Mouse (Mus musculus): ENCODE measurements at regions not wholly inside any gene's neighbourhood (a gene's known extent, or its start where the extent isn't known, plus 50 kb on each side); places are given as distances from the start of the nearest gene placed in this dataset.
"Not testable (repeated sequence)": the region's sequence is repeated elsewhere in the genome, so short reads cannot be mapped to it uniquely, and the experiment has no call there.

- no peaks in the 10 kb centered on the region for H3K27me3 ChIP-seq (ENCODE audit: control insufficient read depth, insufficient read depth, insufficient read length)
- no peaks in the 10 kb centered on the region for H3K36me3 ChIP-seq (ENCODE audit: control insufficient read depth, insufficient read depth)
- no peaks in the 10 kb centered on the region for H3K79me3 ChIP-seq (ENCODE audit: low read depth)
- no peak overlapping the region for H3K4me3 ChIP-seq (ENCODE audit: insufficient read depth, poor library complexity, severe bottlenecking)
- no peaks in the 10 kb centered on the region for H3K79me2 ChIP-seq (ENCODE audit: control insufficient read depth, insufficient read depth)
- H3ac ChIP-seq (ENCODE audit: control insufficient read depth, insufficient read length, low read depth): no peak overlapping the region
- no peak for TF ChIP-seq FOSL1 (IDR thresholded peaks at IDR 0.05; ENCODE audit: insufficient read depth, low read length, poor library complexity, severe bottlenecking)
- TF ChIP-seq MYOG (IDR thresholded peaks at IDR 0.05; ENCODE audit: control insufficient read depth, extremely low read depth, insufficient read length): no peak
- no peak for TF ChIP-seq USF1 (IDR thresholded peaks at IDR 0.05; ENCODE audit: low read depth)
- TF ChIP-seq MAX (IDR thresholded peaks at IDR 0.05): no peak
- no peak for TF ChIP-seq CTCF (IDR thresholded peaks at IDR 0.05; ENCODE audit: control insufficient read depth, insufficient read depth, insufficient read length)
- TF ChIP-seq CEBPB (IDR thresholded peaks at IDR 0.05; ENCODE audit: low read depth): no peak
- no peak for TF ChIP-seq MYOD1 (IDR thresholded peaks at IDR 0.05; ENCODE audit: control insufficient read depth, insufficient read length, low read depth)
These were observed 1123.0 kb upstream of the Kcnd2 start for GRCm38 (mm10) chr6:20092057-20092917.

DNA sequence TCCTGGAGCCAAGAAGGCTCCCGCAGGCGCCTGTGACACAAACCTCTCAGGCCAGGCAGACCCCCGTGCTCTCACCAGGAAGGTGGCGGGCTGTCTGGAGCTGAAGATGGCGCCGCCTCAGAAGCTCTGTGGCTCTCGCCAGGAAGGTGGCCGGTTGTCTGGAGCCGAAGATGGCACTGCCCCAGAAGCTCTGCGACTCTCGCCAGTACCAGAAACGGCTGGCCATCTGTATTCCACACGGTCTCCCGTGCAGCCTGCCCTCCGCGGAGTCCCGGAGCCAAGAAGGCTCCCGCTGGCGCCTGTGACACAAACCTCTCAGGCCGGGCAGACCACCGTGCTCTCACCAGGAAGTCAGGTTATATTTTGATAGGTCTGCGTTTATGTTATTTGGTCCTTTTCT is 1081.3 kb upstream of the Kcnd2 start:
- not testable (repeated sequence) for H3K79me3 ChIP-seq (ENCODE audit: low read depth); H3ac ChIP-seq (ENCODE audit: control insufficient read depth, insufficient read length, low read depth); H3K36me3 ChIP-seq (ENCODE audit: control insufficient read depth, insufficient read depth); H3K4me3 ChIP-seq (ENCODE audit: insufficient read depth, poor library complexity, severe bottlenecking); H3K79me2 ChIP-seq (ENCODE audit: control insufficient read depth, insufficient read depth); H3K27me3 ChIP-seq (ENCODE audit: control insufficient read depth, insufficient read depth, insufficient read length)

GRCm38 (mm10) chr6:20137546-20137945 is 1077.8 kb upstream of the Kcnd2 start:
- Histone ChIP-seq H3ac (ENCODE audit: control insufficient read depth, insufficient read length, low read depth) (no peak overlapping the region), H3K79me2 (ENCODE audit: control insufficient read depth, insufficient read depth) (no peaks in the 10 kb centered on the region), H3K4me3 (ENCODE audit: insufficient read depth, poor library complexity, severe bottlenecking) (no peak overlapping the region), H3K27me3 (ENCODE audit: control insufficient read depth, insufficient read depth, insufficient read length) (no peaks in the 10 kb centered on the region), H3K79me3 (ENCODE audit: low read depth) (no peaks in the 10 kb centered on the region), H3K36me3 (ENCODE audit: control insufficient read depth, insufficient read depth) (no peaks in the 10 kb centered on the region)
- TF ChIP-seq MYOD1 (IDR thresholded peaks at IDR 0.05; ENCODE audit: control insufficient read depth, insufficient read length, low read depth) (no peak), MAX (IDR thresholded peaks at IDR 0.05) (no peak), CTCF (IDR thresholded peaks at IDR 0.05; ENCODE audit: control insufficient read depth, insufficient read depth, insufficient read length) (no peak), FOSL1 (IDR thresholded peaks at IDR 0.05; ENCODE audit: insufficient read depth, low read length, poor library complexity, severe bottlenecking) (no peak), USF1 (IDR thresholded peaks at IDR 0.05; ENCODE audit: low read depth) (no peak), CEBPB (IDR thresholded peaks at IDR 0.05; ENCODE audit: low read depth) (no peak), MYOG (IDR thresholded peaks at IDR 0.05; ENCODE audit: control insufficient read depth, extremely low read depth, insufficient read length) (no peak)

All from C2C12 (cell line).